ENCODE assay signal across 32 mouse cellular contexts in the genomic region with DNA sequence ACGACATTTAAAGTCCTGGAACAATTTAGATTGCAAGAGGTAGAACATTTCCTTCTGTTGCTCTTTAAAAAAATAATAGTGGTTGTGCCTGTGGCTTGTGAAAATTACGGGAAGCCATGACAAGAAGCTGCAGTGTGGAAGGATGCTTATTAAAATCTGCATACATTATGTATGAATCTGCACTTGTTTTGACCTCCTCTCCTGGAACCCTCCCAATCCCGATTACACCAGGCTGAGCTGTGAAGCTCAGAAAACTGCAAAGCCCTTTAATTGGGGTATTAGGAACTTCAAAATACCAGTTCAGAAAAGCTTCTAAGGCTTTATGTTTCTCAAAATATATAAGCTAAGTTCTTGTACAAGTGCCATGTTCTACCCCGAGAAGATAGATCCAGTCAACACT.
DNase-seq lines count a peak whose midpoint lies in the region; ATAC-seq and TF ChIP-seq lines count a peak whose summit lies in the region.
"Had no signal": no experiment of that assay in that cellular context is flagged by ENCODE, and none has a peak within 500 bp of the region (broad histone marks: within the 10 kb centered on the region; RNA-seq: fewer than 3 reads in every experiment).

No protein-coding gene starts in this region.

- H3K9ac ChIP-seq in forebrain, embryonic 15.5 days (replicated peaks): no peak overlapping the region
- H3K9ac ChIP-seq in midbrain, embryonic 15.5 days: no peak overlapping the region
- no peak overlapping the region for H3K9ac ChIP-seq in midbrain, postnatal 0 days (replicated peaks; ENCODE audit: low read length, poor library complexity, severe bottlenecking)
- no peak overlapping the region for H3K9ac ChIP-seq in embryonic facial prominence, embryonic 15.5 days
- H3K9ac ChIP-seq: embryonic facial prominence, embryonic 13.5 days; heart, embryonic 12.5 days; liver, embryonic 12.5 days; liver, postnatal 0 days; neural tube, embryonic 13.5 days had no signal

- H3K4me2 ChIP-seq in forebrain, embryonic 15.5 days (replicated peaks): no peak overlapping the region
- H3K4me2 ChIP-seq in midbrain, embryonic 15.5 days: no peak overlapping the region
- no peak overlapping the region for H3K4me2 ChIP-seq in midbrain, postnatal 0 days (ENCODE audit: low read depth, low read length, poor library complexity, severe bottlenecking)
- no peak overlapping the region for H3K4me2 ChIP-seq in embryonic facial prominence, embryonic 15.5 days (replicated peaks)
- H3K4me2 ChIP-seq: embryonic facial prominence, embryonic 13.5 days; heart, embryonic 12.5 days; liver, embryonic 12.5 days; neural tube, embryonic 13.5 days had no signal

- 20% methylated on average over 4 of the region's 4 CpGs for WGBS in forebrain, embryonic 15.5 days
- 86% methylated on average over 4 of the region's 4 CpGs for WGBS in forebrain, embryonic 10.5 days
- 48% methylated on average over 4 of the region's 4 CpGs for WGBS in midbrain, embryonic 15.5 days
- 44% methylated on average over 4 of the region's 4 CpGs for WGBS in midbrain, postnatal 0 days
- 39% methylated on average over 4 of the region's 4 CpGs for WGBS in embryonic facial prominence, embryonic 15.5 days

- peak overlapping the region; percentile 39; the same call in 1 of the 2 replicates for H3K27ac ChIP-seq in forebrain, embryonic 15.5 days (replicated peaks)
- no peak overlapping the region for H3K27ac ChIP-seq in forebrain, embryonic 10.5 days
- H3K27ac ChIP-seq in midbrain, embryonic 15.5 days: no peak overlapping the region
- no peak overlapping the region for H3K27ac ChIP-seq in midbrain, postnatal 0 days (ENCODE audit: low read depth, low read length)
- peak overlapping the region; percentile 49; the same call in 1 of the 2 replicates for H3K27ac ChIP-seq in embryonic facial prominence, embryonic 15.5 days (replicated peaks)
- H3K27ac ChIP-seq: embryonic facial prominence, embryonic 13.5 days; gastrocnemius, adult 2 months; heart, adult 2 months; liver, embryonic 12.5 days; neural tube, embryonic 13.5 days had no signal

- no peak for TF ChIP-seq CTCF in midbrain, postnatal 0 days (IDR thresholded peaks at IDR 0.05)

- no peak overlapping the region for H3K4me3 ChIP-seq in forebrain, embryonic 15.5 days
- no peak overlapping the region for H3K4me3 ChIP-seq in forebrain, embryonic 10.5 days
- H3K4me3 ChIP-seq in midbrain, embryonic 15.5 days: no peak overlapping the region
- H3K4me3 ChIP-seq in midbrain, postnatal 0 days (ENCODE audit: low read depth, low read length): no peak overlapping the region
- no peak overlapping the region for H3K4me3 ChIP-seq in embryonic facial prominence, embryonic 15.5 days (replicated peaks)
- H3K4me3 ChIP-seq: embryonic facial prominence, embryonic 13.5 days; gastrocnemius, adult 2 months; heart, adult 2 months; heart, embryonic 12.5 days; liver, embryonic 12.5 days; megakaryocyte, embryonic 14.5 days; neural tube, embryonic 13.5 days had no signal

- H3K36me3 ChIP-seq in forebrain, embryonic 15.5 days: no peaks in the 10 kb centered on the region
- no peaks in the 10 kb centered on the region for H3K36me3 ChIP-seq in forebrain, embryonic 10.5 days (replicated peaks)
- H3K36me3 ChIP-seq in midbrain, embryonic 15.5 days (replicated peaks): no peaks in the 10 kb centered on the region
- H3K36me3 ChIP-seq in midbrain, postnatal 0 days (ENCODE audit: insufficient read depth, low read length): no peaks in the 10 kb centered on the region
- no peaks in the 10 kb centered on the region for H3K36me3 ChIP-seq in embryonic facial prominence, embryonic 15.5 days
- H3K36me3 ChIP-seq: embryonic facial prominence, embryonic 13.5 days; heart, embryonic 12.5 days; liver, embryonic 12.5 days; neural tube, embryonic 13.5 days had no signal

- no peaks in the 10 kb centered on the region for H3K9me3 ChIP-seq in forebrain, embryonic 15.5 days
- no peaks in the 10 kb centered on the region for H3K9me3 ChIP-seq in forebrain, embryonic 10.5 days
- H3K9me3 ChIP-seq in midbrain, embryonic 15.5 days: no peaks in the 10 kb centered on the region
- no peaks in the 10 kb centered on the region for H3K9me3 ChIP-seq in midbrain, postnatal 0 days (ENCODE audit: low read length)
- H3K9me3 ChIP-seq in embryonic facial prominence, embryonic 15.5 days (replicated peaks): no peaks in the 10 kb centered on the region
- H3K9me3 ChIP-seq: embryonic facial prominence, embryonic 13.5 days; heart, embryonic 12.5 days; liver, embryonic 12.5 days; neural tube, embryonic 13.5 days had no signal

- no peaks in the 10 kb centered on the region for H3K27me3 ChIP-seq in forebrain, embryonic 15.5 days
- H3K27me3 ChIP-seq in forebrain, embryonic 10.5 days (ENCODE audit: poor library complexity, severe bottlenecking): no peaks in the 10 kb centered on the region
- no peaks in the 10 kb centered on the region for H3K27me3 ChIP-seq in midbrain, embryonic 15.5 days (replicated peaks)
- H3K27me3 ChIP-seq in midbrain, postnatal 0 days (ENCODE audit: insufficient read depth, low read length): no peaks in the 10 kb centered on the region
- H3K27me3 ChIP-seq in embryonic facial prominence, embryonic 15.5 days: no peaks in the 10 kb centered on the region
- H3K27me3 ChIP-seq: embryonic facial prominence, embryonic 13.5 days; liver, embryonic 12.5 days; megakaryocyte, embryonic 14.5 days; neural tube, embryonic 13.5 days had no signal

- peak; percentile 68 for ATAC-seq in forebrain, embryonic 15.5 days (replicated peaks)
- ATAC-seq in midbrain, embryonic 15.5 days (replicated peaks): peak; percentile 75; the same call in 1 of the 2 replicates
- ATAC-seq in midbrain, postnatal 0 days (ENCODE audit: low FRiP score): no peak
- no peak for ATAC-seq in embryonic facial prominence, embryonic 15.5 days (ENCODE audit: insufficient number of reproducible peaks, low FRiP score, low TSS enrichment, low read depth)
- ATAC-seq: CD4-positive, CD25-positive, alpha-beta regulatory T cell, adult 4 months; intestine, postnatal 0 days; liver, embryonic 12.5 days; liver, postnatal 0 days had no signal

- peaks cover 15% of the 10 kb centered on the region for H3K4me1 ChIP-seq in forebrain, embryonic 15.5 days
- no peaks in the 10 kb centered on the region; the same call in 1 of the 2 replicates for H3K4me1 ChIP-seq in forebrain, embryonic 10.5 days
- H3K4me1 ChIP-seq in midbrain, embryonic 15.5 days: peaks cover 3% of the 10 kb centered on the region; the same call in 1 of the 2 replicates
- H3K4me1 ChIP-seq in midbrain, postnatal 0 days (ENCODE audit: insufficient read depth, low read length): no peaks in the 10 kb centered on the region
- peaks cover 26% of the 10 kb centered on the region for H3K4me1 ChIP-seq in embryonic facial prominence, embryonic 15.5 days
- H3K4me1 ChIP-seq: heart, embryonic 12.5 days; liver, embryonic 12.5 days; neural tube, embryonic 13.5 days had no signal

- no peak for DNase-seq in forebrain, embryonic 10.5 days (ENCODE audit: extremely low spot score, low spot score)
- DNase-seq in midbrain, postnatal 0 days (ENCODE audit: low spot score): no peak
- DNase-seq in retina, postnatal 7 days (ENCODE audit: low read depth, low spot score): peak; percentile 31
- DNase-seq in gastrocnemius, postnatal 4 days (ENCODE audit: low spot score in 2 of 2): no peak
- DNase-seq: adrenal gland, postnatal 14 days; cerebellum, adult 2 months; cerebellum, postnatal 36 days; embryo, embryonic 11 days; gastrocnemius, adult 2 months; gastrocnemius, postnatal 36 days; heart, adult 2 months; heart, postnatal 4 days; kidney, adult 9 months; kidney, postnatal 10 days; layer of hippocampus, postnatal 36 days; left cerebral cortex, postnatal 4 days; liver, postnatal 0 days; lung, postnatal 4 days; right cerebral cortex, adult 18-20 months; spleen, adult 18-20 months; thymus, adult 2 months; thymus, postnatal 36 days had no signal

Comparison
In these comparisons a context has a peak if more than half of its experiments do, and no peak if none do; other contexts are left out.
1. ATAC-seq: peak in forebrain, embryonic 15.5 days (single experiment) and midbrain, embryonic 15.5 days (single experiment); none in midbrain, postnatal 0 days (single experiment) and embryonic facial prominence, embryonic 15.5 days (single experiment).
2. H3K27ac ChIP-seq: peak in forebrain, embryonic 15.5 days (single experiment) and embryonic facial prominence, embryonic 15.5 days (single experiment); none in forebrain, embryonic 10.5 days (single experiment), midbrain, embryonic 15.5 days (single experiment) and midbrain, postnatal 0 days (single experiment).